Mouse (Mus musculus) CD4-positive, CD25-positive, alpha-beta regulatory T cell, adult 4 months (primary cell): ENCODE measurements around the gene Hesx1. TPM values are rescaled to one million over a fixed set of nuclear protein-coding genes. Genes with fewer than 3 reads are reported as not detected.

Source experiments
- polyA plus RNA-seq, 2 experiments: library from polyadenylated mRNA; unstranded; fragments of 100-300 nt; shearing (Covaris generic); gene quantifications; one replicate each; pipeline ENCODE4 v1.2.1; 2017

Gene Hesx1
- polyA plus RNA-seq, 2 experiments from 2014 or later, result 1.8 TPM; not detected in 1

Other genes starting within 250 kb of the Hesx1 start
- gene Asb14, start 99.9 kb upstream of the Hesx1 start, polyA plus RNA-seq, result 1 to 10 TPM; 1.0 TPM
- gene Appl1, start 23.2 kb upstream of the Hesx1 start, polyA plus RNA-seq, result 10 to 100 TPM; 24.3 to 49.1 TPM
- gene Il17rd, start 44.5 kb downstream of the Hesx1 start, polyA plus RNA-seq, result under 1 TPM; 0.20 TPM
- 100 to 1,000 TPM; 149 to 256 TPM for gene Arhgef3, start 120.5 kb downstream of the Hesx1 start, polyA plus RNA-seq